Mouse (Mus musculus) embryonic fibroblast, embryonic 13.5 days (primary cell): ENCODE data around the gene Zfp850.

ENCODE experiments used
- CTCF ChIP-seq: IDR thresholded peaks from 2 replicates; pipeline ENCODE4 v1.5.1; 2011; ENCODE audit warnings: mild to moderate bottlenecking, control low read depth, low read length, moderate library complexity, borderline replicate concordance; ENCODE audit not compliant: insufficient read depth
- POLR2A ChIP-seq: IDR thresholded peaks from 2 replicates; pipeline ENCODE4 v1.6.1; 2011; ENCODE audit warnings: low read depth, mild to moderate bottlenecking, control low read depth, low read length, moderate library complexity

GRCm38 (mm10) chr7:28049476-28050409, 35.8 kb upstream of the Zfp850 start, which contains the start of gene Psmc4:
- TF ChIP-seq CTCF (peak; percentile 66), POLR2A (peak; percentile 75)
